Mouse (Mus musculus) lung, postnatal 4 days (tissue): ENCODE results near the gene Cacfd1.

Experiments
- DNase-seq, 2 experiments: peaks; one replicate each; pipeline ENCODE4 v3.0.0; 2021

Cacfd1 gene

GRCm38 (mm10) chr2:27027618-27028436, 18.1 kb downstream of the Cacfd1 start, which contains the start of gene Slc2a6:
Gene Slc2a6 (minus strand): TSS chr2:27027998.
- DNase-seq, result peak; percentile 91 to 93

GRCm38 (mm10) chr2:27028437-27029015, 18.8 kb downstream of the Cacfd1 start:
- no peak for DNase-seq

GRCm38 (mm10) chr2:27032361-27032760, 22.6 kb downstream of the Cacfd1 start:
- DNase-seq, result no peak

GRCm38 (mm10) chr2:27036003-27036402, 26.3 kb downstream of the Cacfd1 start:
- no peak for DNase-seq

GRCm38 (mm10) chr2:27037008-27037407, 27.3 kb downstream of the Cacfd1 start:
- DNase-seq, result no peak

GRCm38 (mm10) chr2:27038596-27038995, 28.9 kb downstream of the Cacfd1 start:
- peak in 1 of 2 experiments; percentile 83 for DNase-seq

GRCm38 (mm10) chr2:27039286-27039685, 29.6 kb downstream of the Cacfd1 start:
- DNase-seq, result peak in 1 of 2 experiments; percentile 39

- DNase-seq, result no peak
Measured at GRCm38 (mm10) chr2:27042131-27042844, 32.6 kb downstream of the Cacfd1 start.

GRCm38 (mm10) chr2:27043461-27043860, 33.7 kb downstream of the Cacfd1 start:
- DNase-seq, result peak; percentile 87

GRCm38 (mm10) chr2:27044166-27044565, 34.4 kb downstream of the Cacfd1 start:
- DNase-seq, result no peak

- no peak for DNase-seq
Measured at GRCm38 (mm10) chr2:27044641-27045040, 34.9 kb downstream of the Cacfd1 start.

- DNase-seq, result peak; percentile 72 to 92
Measured at GRCm38 (mm10) chr2:27045979-27046770, 36.4 kb downstream of the Cacfd1 start.

- no peak for DNase-seq
Measured at GRCm38 (mm10) chr2:27049408-27049807, 39.7 kb downstream of the Cacfd1 start.

GRCm38 (mm10) chr2:27058251-27058650, 48.5 kb downstream of the Cacfd1 start:
- DNase-seq, result no peak

- no peak for DNase-seq
Measured at GRCm38 (mm10) chr2:27058751-27059150, 49.0 kb downstream of the Cacfd1 start.

GRCm38 (mm10) chr2:27059187-27059586, 49.5 kb downstream of the Cacfd1 start:
- DNase-seq, result no peak

- no peak for DNase-seq
Measured at GRCm38 (mm10) chr2:27067124-27067523, 57.4 kb downstream of the Cacfd1 start.

GRCm38 (mm10) chr2:27067996-27068395, 58.3 kb downstream of the Cacfd1 start:
- DNase-seq, result no peak

- DNase-seq, result no peak
Measured at GRCm38 (mm10) chr2:27069646-27070045, 59.9 kb downstream of the Cacfd1 start.

GRCm38 (mm10) chr2:27070247-27070813, 60.6 kb downstream of the Cacfd1 start:
- DNase-seq, result no peak
